Mouse (Mus musculus): ENCODE measurements around the gene Grasp.

The Grasp gene

GRCm38 (mm10) chr15:101228866-101229590 lies 5.0 kb downstream of the Grasp start:
- no peak for DNase-seq (ENCODE audit: low spot score in 2 of 2)

- no peak for DNase-seq (ENCODE audit: low spot score in 2 of 2)
These were observed 6.5 kb downstream of the Grasp start for GRCm38 (mm10) chr15:101230503-101230902.

- peak in 1 of 2 experiments; percentile 53 for DNase-seq (ENCODE audit: low spot score in 2 of 2)
These were observed 7.1 kb downstream of the Grasp start for GRCm38 (mm10) chr15:101230995-101231647.

- no peak for DNase-seq (ENCODE audit: low spot score in 2 of 2)
These were observed 7.7 kb downstream of the Grasp start for GRCm38 (mm10) chr15:101231648-101232180.

GRCm38 (mm10) chr15:101232607-101233006 lies 8.6 kb downstream of the Grasp start:
- DNase-seq (ENCODE audit: low spot score in 2 of 2): no peak

GRCm38 (mm10) chr15:101233183-101233582 lies 9.2 kb downstream of the Grasp start:
- DNase-seq (ENCODE audit: low spot score in 2 of 2): no peak

GRCm38 (mm10) chr15:101233641-101234275 lies 9.8 kb downstream of the Grasp start:
- DNase-seq (ENCODE audit: low spot score in 2 of 2): no peak

GRCm38 (mm10) chr15:101234611-101235341 lies 10.8 kb downstream of the Grasp start:
- no peak for DNase-seq (ENCODE audit: low spot score in 2 of 2)

- DNase-seq (ENCODE audit: low spot score in 2 of 2): no peak
These were observed 11.3 kb downstream of the Grasp start for GRCm38 (mm10) chr15:101235342-101235698.

- no peak for DNase-seq (ENCODE audit: low spot score in 2 of 2)
These were observed 11.8 kb downstream of the Grasp start for GRCm38 (mm10) chr15:101235728-101236327.

GRCm38 (mm10) chr15:101236878-101237277 lies 12.9 kb downstream of the Grasp start:
- peak; percentile 52 to 82 for DNase-seq (ENCODE audit: low spot score in 2 of 2)

- peak in 1 of 2 experiments; percentile 70 for DNase-seq (ENCODE audit: low spot score in 2 of 2)
These were observed 15.0 kb downstream of the Grasp start for GRCm38 (mm10) chr15:101238885-101239511.

GRCm38 (mm10) chr15:101239821-101240220 lies 15.8 kb downstream of the Grasp start:
- DNase-seq (ENCODE audit: low spot score in 2 of 2): no peak

GRCm38 (mm10) chr15:101240799-101241204 lies 16.8 kb downstream of the Grasp start:
- peak; percentile 72 to 85 for DNase-seq (ENCODE audit: low spot score in 2 of 2)

- no peak for DNase-seq (ENCODE audit: low spot score in 2 of 2)
These were observed 17.2 kb downstream of the Grasp start for GRCm38 (mm10) chr15:101241236-101241635.

- DNase-seq (ENCODE audit: low spot score in 2 of 2): no peak
These were observed 17.9 kb downstream of the Grasp start for GRCm38 (mm10) chr15:101241853-101242252.

- peak in 1 of 2 experiments; percentile 42 for DNase-seq (ENCODE audit: low spot score in 2 of 2)
These were observed 18.7 kb downstream of the Grasp start for GRCm38 (mm10) chr15:101242645-101243044.

- no peak for DNase-seq (ENCODE audit: low spot score in 2 of 2)
These were observed 20.0 kb downstream of the Grasp start for GRCm38 (mm10) chr15:101244012-101244411.

GRCm38 (mm10) chr15:101246231-101247154 lies 22.5 kb downstream of the Grasp start:
- DNase-seq (ENCODE audit: low spot score in 2 of 2): peak; percentile 67 to 90

GRCm38 (mm10) chr15:101247155-101247498 lies 23.1 kb downstream of the Grasp start:
- no peak for DNase-seq (ENCODE audit: low spot score in 2 of 2)

All from spleen, postnatal 10 days (tissue).